Mouse (Mus musculus): ENCODE measurements around the gene Ppm1j. TPM values are rescaled to one million over a fixed set of nuclear protein-coding genes. Genes with fewer than 3 reads are reported as not detected.

Ppm1j gene
- polyA plus RNA-seq, 1 experiment from 2014 or later, result 23.8 TPM

- no peak for TF ChIP-seq CTCF (IDR thresholded peaks at IDR 0.05)
- ATAC-seq, result no peak
- ChIA-PET CTCF (interaction anchor here (0.9 to 3.2 kb wide), 5 partner anchors 23 to 112 kb away, joined by 3 to 13 read pairs (median 4); partner anchors contain the start of gene Rhoc), POLR2A (interaction anchor here (1.0 kb wide), 1 partner anchor 35 kb away, joined by 3 read pairs; no protein-coding TSS in a partner anchor)
- H3K27me3 ChIP-seq, result no peaks in the 10 kb centered on the region
- in situ Hi-C loops (cut with MboI; ENCODE audit: low pct_unique_long_range_greater_than_20kb), result no loop called here
- DNase-seq (ENCODE audit: low read depth, low spot score), result no peak
Observed at GRCm38 (mm10) chr3:104820426-104820825, 39.6 kb downstream of the Ppm1j start.

GRCm38 (mm10) chr3:104822413-104822812, 41.6 kb downstream of the Ppm1j start:
- in situ Hi-C loops (cut with MboI; ENCODE audit: low pct_unique_long_range_greater_than_20kb), result no loop called here
- no peaks in the 10 kb centered on the region for H3K27me3 ChIP-seq
- CTCF ChIA-PET, result interaction anchor here (1.9 to 3.2 kb wide), 3 partner anchors 11 to 237 kb away, joined by 6 to 13 read pairs (median 6); partner anchors contain the start of gene Rhoc
- ATAC-seq (no peak), DNase-seq (ENCODE audit: low read depth, low spot score) (no peak)
- no peak for TF ChIP-seq CTCF (IDR thresholded peaks at IDR 0.05)
- POLR2A ChIA-PET, result interaction anchor here (0.8 kb wide), 1 partner anchor 33 kb away, joined by 4 read pairs; no protein-coding TSS in a partner anchor

Other genes starting within 250 kb of the Ppm1j start
- gene Slc16a1, start 142.4 kb upstream of the Ppm1j start, polyA plus RNA-seq (2021), result 48.1 TPM
- gene Fam19a3, start 784 bp downstream of the Ppm1j start, polyA plus RNA-seq (2021), result 0.32 TPM
- 470 TPM for gene Rhoc, start 7.3 kb downstream of the Ppm1j start, polyA plus RNA-seq (2021)
- 43.9 TPM for gene Mov10, start 37.5 kb downstream of the Ppm1j start, polyA plus RNA-seq (2021)
- 42.6 TPM for gene St7l, start 82.9 kb downstream of the Ppm1j start, polyA plus RNA-seq (2021)
- 82.7 TPM for gene Capza1, start 83.4 kb downstream of the Ppm1j start, polyA plus RNA-seq (2021)
- 1.7 TPM for gene Wnt2b, start 180.9 kb downstream of the Ppm1j start, polyA plus RNA-seq (2021)

Data from Patski (cell line).